In the genomic region with DNA sequence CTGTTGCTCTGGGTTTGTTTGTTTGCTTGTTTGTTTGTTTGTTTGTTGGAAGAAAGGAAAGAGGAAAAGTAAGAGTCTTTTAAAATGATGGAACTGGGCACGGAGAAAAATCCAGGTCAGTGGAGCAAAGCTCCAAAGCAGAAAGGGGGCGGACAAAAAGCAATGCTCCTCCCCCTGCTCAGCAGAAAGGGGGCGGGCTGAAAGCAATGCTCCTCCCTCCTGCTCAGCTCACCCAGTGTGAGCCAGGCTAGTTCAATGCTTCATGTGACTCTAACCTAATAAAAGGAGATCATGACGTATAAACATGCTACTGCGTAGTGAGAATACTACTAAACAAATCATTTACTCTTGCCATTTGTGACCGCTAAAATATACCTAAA, we compare ENCODE assay signal across 8 mouse cellular contexts. TPM values are rescaled to one million over a fixed set of nuclear protein-coding genes. Genes with fewer than 3 reads are reported as not detected.
A peak's percentile ranks its signal among the peaks of the same experiment; 100 is the strongest.
DNase-seq lines count a peak whose midpoint lies in the region; ATAC-seq and TF ChIP-seq lines count a peak whose summit lies in the region.

No protein-coding gene starts in this region.

- H3K27me3 ChIP-seq in heart, postnatal 0 days (ENCODE audit: control insufficient read depth, insufficient read depth, low read length) = no peaks in the 10 kb centered on the region
- H3K27me3 ChIP-seq in embryonic facial prominence, embryonic 11.5 days (ENCODE audit: control insufficient read depth, insufficient read depth, low read length) = no peaks in the 10 kb centered on the region
- no peaks in the 10 kb centered on the region for H3K27me3 ChIP-seq in intestine, postnatal 0 days (replicated peaks; ENCODE audit: control insufficient read depth, insufficient read depth, low read length)
- H3K27me3 ChIP-seq in midbrain, postnatal 0 days (ENCODE audit: insufficient read depth, low read length) = no peaks in the 10 kb centered on the region

- 0 out of 2 replicates have a peak overlapping the region, but pooled peaks have one; percentile 9 for H3K4me3 ChIP-seq in heart, postnatal 0 days (ENCODE audit: low read depth, low read length)
- no peak overlapping the region for H3K4me3 ChIP-seq in embryonic facial prominence, embryonic 11.5 days (ENCODE audit: low read depth, low read length)
- H3K4me3 ChIP-seq in intestine, postnatal 0 days (ENCODE audit: low read depth, low read length) = no peak overlapping the region
- H3K4me3 ChIP-seq in midbrain, postnatal 0 days (ENCODE audit: low read depth, low read length) = peak overlapping the region; percentile 15; the same call in 1 of the 2 replicates

- no peaks in the 10 kb centered on the region for H3K4me1 ChIP-seq in heart, postnatal 0 days (ENCODE audit: control insufficient read depth, insufficient read depth)
- H3K4me1 ChIP-seq in embryonic facial prominence, embryonic 11.5 days (ENCODE audit: control insufficient read depth, insufficient read depth, low read length) = no peaks in the 10 kb centered on the region
- H3K4me1 ChIP-seq in intestine, postnatal 0 days (replicated peaks; ENCODE audit: control insufficient read depth, insufficient read depth, low read length) = no peaks in the 10 kb centered on the region
- no peaks in the 10 kb centered on the region for H3K4me1 ChIP-seq in midbrain, postnatal 0 days (ENCODE audit: insufficient read depth, low read length)

- peak; percentile 65 for ATAC-seq in heart, postnatal 0 days (ENCODE audit: insufficient read depth, low read depth)
- ATAC-seq in embryonic facial prominence, embryonic 11.5 days (replicated peaks; ENCODE audit: insufficient number of reproducible peaks, low FRiP score, low TSS enrichment, low read depth) = no peak
- no peak for ATAC-seq in intestine, postnatal 0 days
- peak; percentile 66; the same call in 1 of the 2 replicates for ATAC-seq in midbrain, postnatal 0 days (ENCODE audit: low FRiP score)

- H3K27ac ChIP-seq in heart, postnatal 0 days (ENCODE audit: low read depth) = peak overlapping the region; percentile 16; the same call in 1 of the 2 replicates
- no peak overlapping the region for H3K27ac ChIP-seq in embryonic facial prominence, embryonic 11.5 days (replicated peaks; ENCODE audit: low read depth, low read length)
- no peak overlapping the region for H3K27ac ChIP-seq in intestine, postnatal 0 days (ENCODE audit: low read depth, low read length)
- H3K27ac ChIP-seq in midbrain, postnatal 0 days (ENCODE audit: low read depth, low read length) = no peak overlapping the region

- H3K36me3 ChIP-seq in heart, postnatal 0 days (replicated peaks; ENCODE audit: control insufficient read depth, insufficient read depth, low read length) = no peaks in the 10 kb centered on the region
- H3K36me3 ChIP-seq in embryonic facial prominence, embryonic 11.5 days (replicated peaks; ENCODE audit: control insufficient read depth, insufficient read depth, low read depth, low read length) = no peaks in the 10 kb centered on the region
- no peaks in the 10 kb centered on the region for H3K36me3 ChIP-seq in intestine, postnatal 0 days (ENCODE audit: control insufficient read depth, insufficient read depth)
- no peaks in the 10 kb centered on the region for H3K36me3 ChIP-seq in midbrain, postnatal 0 days (ENCODE audit: insufficient read depth, low read length)

- TF ChIP-seq CTCF in heart, postnatal 0 days (IDR thresholded peaks at IDR 0.05; ENCODE audit: low read depth) = no peak
- TF ChIP-seq CTCF in intestine, postnatal 0 days (IDR thresholded peaks at IDR 0.05; ENCODE audit: low read depth) = no peak
- no peak for TF ChIP-seq CTCF in midbrain, postnatal 0 days (IDR thresholded peaks at IDR 0.05)

- DNase-seq in heart, postnatal 0 days (ENCODE audit: low spot score) = peak; percentile 30
- no peak for DNase-seq in heart, postnatal 25 days (ENCODE audit: low spot score)
- DNase-seq in embryonic facial prominence, embryonic 11.5 days (ENCODE audit: low spot score) = peak; percentile 54
- peak; percentile 59 for DNase-seq in midbrain, postnatal 0 days (ENCODE audit: low spot score)
- DNase-seq in urinary bladder, postnatal 25 days (ENCODE audit: low spot score) = no peak
- no peak for DNase-seq in left cerebral cortex, postnatal 14 days (ENCODE audit: low spot score in 2 of 2)
- no peak for DNase-seq in urinary bladder, postnatal 10 days (ENCODE audit: low spot score)

- no peaks in the 10 kb centered on the region for H3K9me3 ChIP-seq in heart, postnatal 0 days (replicated peaks; ENCODE audit: control insufficient read depth, low read length)
- H3K9me3 ChIP-seq in embryonic facial prominence, embryonic 11.5 days (replicated peaks; ENCODE audit: control insufficient read depth, low read length) = no peaks in the 10 kb centered on the region
- no peaks in the 10 kb centered on the region for H3K9me3 ChIP-seq in intestine, postnatal 0 days (ENCODE audit: control insufficient read depth)
- H3K9me3 ChIP-seq in midbrain, postnatal 0 days (ENCODE audit: low read length) = no peaks in the 10 kb centered on the region

- 49% methylated on average over 6 of the region's 6 CpGs for WGBS in heart, postnatal 0 days
- 46% methylated on average over 6 of the region's 6 CpGs for WGBS in embryonic facial prominence, embryonic 11.5 days
- 51% methylated on average over 6 of the region's 6 CpGs for WGBS in intestine, postnatal 0 days
- 27% methylated on average over 6 of the region's 6 CpGs for WGBS in midbrain, postnatal 0 days

- no peak overlapping the region for H3K9ac ChIP-seq in heart, postnatal 0 days (replicated peaks; ENCODE audit: low read depth, low read length)
- 0 out of 2 replicates have a peak overlapping the region, but pooled peaks have one; percentile 8 for H3K9ac ChIP-seq in embryonic facial prominence, embryonic 11.5 days (replicated peaks; ENCODE audit: low read length)
- H3K9ac ChIP-seq in intestine, postnatal 0 days (ENCODE audit: low read depth, low read length) = no peak overlapping the region
- H3K9ac ChIP-seq in midbrain, postnatal 0 days (replicated peaks; ENCODE audit: low read length, poor library complexity, severe bottlenecking) = no peak overlapping the region

- TF ChIP-seq EP300 in heart, postnatal 0 days (IDR thresholded peaks at IDR 0.05; ENCODE audit: low read depth) = no peak

- peak overlapping the region; percentile 44 for H3K4me2 ChIP-seq in heart, postnatal 0 days (ENCODE audit: low read depth, low read length)
- H3K4me2 ChIP-seq in embryonic facial prominence, embryonic 11.5 days (ENCODE audit: low read depth, low read length) = peak overlapping the region; percentile 11; the same call in 1 of the 2 replicates
- peak overlapping the region; percentile 32; the same call in 1 of the 2 replicates for H3K4me2 ChIP-seq in intestine, postnatal 0 days (replicated peaks; ENCODE audit: low read depth)
- peak overlapping the region; percentile 37 for H3K4me2 ChIP-seq in midbrain, postnatal 0 days (ENCODE audit: low read depth, low read length, poor library complexity, severe bottlenecking)

- intact Hi-C loops in heart, postnatal 25 days (cut with DNase I) = no loop called here
- intact Hi-C loops in left cerebral cortex, postnatal 14 days (cut with DNase I) = no loop called here

RNA-seq across cellular contexts. Expression of gene Map3k9, which starts 36.1 kb away (rescaled TPM):
- total RNA-seq in heart, postnatal 0 days (2014; rRNA removed; ENCODE audit: low replicate concordance) = 0.11 and 2.4 TPM in 2 replicates
- polyA plus RNA-seq in heart, postnatal 0 days (2015; fragmentation: Nextera tagmentation; extraction: Ambion mirVana) = 0.08 and 0.10 TPM in 2 replicates
- under 1 TPM; 0.25 to 0.29 TPM for total RNA-seq in heart, postnatal 25 days (2021)
- 1.3 and 1.4 TPM in 2 replicates for polyA plus RNA-seq in embryonic facial prominence, embryonic 11.5 days (2014; fragmentation: Nextera tagmentation; extraction: Ambion mirVana)
- polyA plus RNA-seq in intestine, postnatal 0 days (2015; fragmentation: Nextera tagmentation; extraction: Ambion mirVana) = 2.2 and 2.4 TPM in 2 replicates
- total RNA-seq in midbrain, postnatal 0 days (2014; rRNA removed) = 67.1 and 71.1 TPM in 2 replicates
- 7.9 and 9.3 TPM in 2 replicates for polyA plus RNA-seq in midbrain, postnatal 0 days (2015; fragmentation: Nextera tagmentation; extraction: Ambion mirVana)
- 10 to 100 TPM; 66.0 to 66.9 TPM for total RNA-seq in left cerebral cortex, postnatal 14 days (2021)

RNA-seq across cellular contexts. Expression of gene Pcnx, which starts 42.7 kb away (rescaled TPM):
- 34.9 and 37.4 TPM in 2 replicates for total RNA-seq in heart, postnatal 0 days (2014; rRNA removed; ENCODE audit: low replicate concordance)
- 7.1 and 9.3 TPM in 2 replicates for polyA plus RNA-seq in heart, postnatal 0 days (2015; fragmentation: Nextera tagmentation; extraction: Ambion mirVana)
- 10 to 100 TPM; 50.6 to 57.9 TPM for total RNA-seq in heart, postnatal 25 days (2021)
- 13.3 and 15.6 TPM in 2 replicates for polyA plus RNA-seq in embryonic facial prominence, embryonic 11.5 days (2014; fragmentation: Nextera tagmentation; extraction: Ambion mirVana)
- 11.0 and 12.4 TPM in 2 replicates for polyA plus RNA-seq in intestine, postnatal 0 days (2015; fragmentation: Nextera tagmentation; extraction: Ambion mirVana)
- 46.6 TPM in 2 replicates for total RNA-seq in midbrain, postnatal 0 days (2014; rRNA removed)
- 4.8 and 8.2 TPM in 2 replicates for polyA plus RNA-seq in midbrain, postnatal 0 days (2015; fragmentation: Nextera tagmentation; extraction: Ambion mirVana)
- 100 to 1,000 TPM; 103 to 119 TPM for total RNA-seq in left cerebral cortex, postnatal 14 days (2021)

Comparison
In these comparisons a context has a peak if more than half of its experiments do, and no peak if none do; other contexts are left out.
1. DNase-seq: peak in heart, postnatal 0 days (single experiment), embryonic facial prominence, embryonic 11.5 days (single experiment) and midbrain, postnatal 0 days (single experiment); none in heart, postnatal 25 days (single experiment), urinary bladder, postnatal 25 days (single experiment), left cerebral cortex, postnatal 14 days (0 of 2) and urinary bladder, postnatal 10 days (single experiment).
2. ATAC-seq: peak in heart, postnatal 0 days (single experiment) and midbrain, postnatal 0 days (single experiment); none in embryonic facial prominence, embryonic 11.5 days (single experiment) and intestine, postnatal 0 days (single experiment).
3. H3K4me3 ChIP-seq: peak in heart, postnatal 0 days (single experiment) and midbrain, postnatal 0 days (single experiment); none in embryonic facial prominence, embryonic 11.5 days (single experiment) and intestine, postnatal 0 days (single experiment).
4. RNA of gene Map3k9, which starts 36.1 kb away (total RNA-seq): 67.1 to 71.1 TPM in midbrain, postnatal 0 days and 66.0 to 66.9 TPM in left cerebral cortex, postnatal 14 days; 0.25 to 0.29 TPM in heart, postnatal 25 days and 0.11 to 2.4 TPM in heart, postnatal 0 days; every median in the first group is over 10 times any median in the second.
5. Peak in every context shown above with its lines, with median percentiles within 50 percentile points of each other: H3K4me2 ChIP-seq.